7 mouse cellular contexts compared by ENCODE assay signal in the genomic region with DNA sequence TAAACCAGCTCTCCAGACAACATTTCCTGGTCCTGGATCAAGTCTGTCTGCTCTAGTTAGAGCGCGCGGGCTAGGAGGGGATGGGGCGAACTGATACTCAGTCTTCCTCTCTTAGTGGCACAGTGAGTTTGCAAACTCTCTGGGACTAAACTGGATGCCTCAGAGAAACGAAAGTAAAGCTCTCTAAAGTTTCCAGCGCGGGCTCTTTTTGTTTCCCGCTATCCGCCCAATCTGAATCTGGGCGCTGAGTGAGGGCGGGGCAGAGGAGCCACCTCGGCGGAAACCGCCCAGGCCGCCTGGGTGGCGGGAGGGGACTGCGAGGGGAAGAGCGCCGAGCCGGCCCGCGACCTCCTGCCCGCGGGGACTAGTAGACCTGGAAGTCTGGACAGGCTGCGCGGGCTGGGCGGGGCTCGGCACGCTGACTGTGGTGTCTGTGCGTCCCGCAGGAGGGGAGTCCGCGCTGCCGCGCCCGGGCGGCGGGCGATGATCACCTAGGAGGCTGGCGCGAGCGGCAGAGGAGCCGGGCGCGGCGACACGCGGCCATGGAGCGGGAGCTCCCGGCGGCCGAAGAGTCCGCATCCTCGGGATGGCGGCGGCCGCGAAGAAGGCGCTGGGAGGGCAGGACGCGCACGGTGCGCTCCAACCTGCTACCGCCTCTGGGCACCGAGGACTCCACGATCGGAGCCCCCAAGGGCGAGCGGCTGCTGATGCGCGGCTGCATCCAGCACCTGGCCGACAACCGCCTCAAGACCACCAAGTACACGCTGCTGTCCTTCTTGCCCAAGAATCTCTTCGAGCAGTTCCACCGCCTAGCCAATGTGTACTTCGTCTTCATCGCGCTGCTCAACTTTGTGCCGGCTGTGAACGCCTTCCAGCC. TPM values are rescaled to one million over a fixed set of nuclear protein-coding genes. Genes with fewer than 3 reads are reported as not detected.
DNase-seq lines count a peak whose midpoint lies in the region; ATAC-seq lines count a peak whose summit lies in the region.

No protein-coding gene starts in this region.

- no peaks in the 10 kb centered on the region; the same call in 1 of the 2 replicates for H3K4me1 ChIP-seq in intestine, embryonic 16.5 days (ENCODE audit: control insufficient read depth, insufficient read depth, low read length)
- no peaks in the 10 kb centered on the region for H3K4me1 ChIP-seq in liver, embryonic 12.5 days

- H3K27me3 ChIP-seq in intestine, embryonic 16.5 days (replicated peaks; ENCODE audit: control insufficient read depth, insufficient read depth, low read length): peaks cover 3% of the 10 kb centered on the region; the same call in 1 of the 2 replicates
- peaks cover 28% of the 10 kb centered on the region for H3K27me3 ChIP-seq in liver, embryonic 12.5 days (replicated peaks)

- peak overlapping the region; percentile 58 for H3K27ac ChIP-seq in intestine, embryonic 16.5 days (ENCODE audit: low read length)
- H3K27ac ChIP-seq in liver, embryonic 12.5 days: peak overlapping the region; percentile 14; the same call in 1 of the 2 replicates

- H3K36me3 ChIP-seq in intestine, embryonic 16.5 days (ENCODE audit: control insufficient read depth, insufficient read depth, low read length): no peaks in the 10 kb centered on the region
- no peaks in the 10 kb centered on the region for H3K36me3 ChIP-seq in liver, embryonic 12.5 days

- H3K4me3 ChIP-seq in intestine, embryonic 16.5 days (ENCODE audit: low read length): peak overlapping the region; percentile 71
- peak overlapping the region; percentile 60 for H3K4me3 ChIP-seq in liver, embryonic 12.5 days

- ATAC-seq in granulocyte monocyte progenitor cell, adult 5-6 weeks (replicated peaks; ENCODE audit: poor library complexity, severe bottlenecking): peak; percentile 93
- ATAC-seq in intestine, embryonic 16.5 days: peak; percentile 96
- peak; percentile 81 for ATAC-seq in liver, embryonic 12.5 days
- ATAC-seq in monocyte, adult 5-6 weeks (replicated peaks; ENCODE audit: insufficient number of reproducible peaks, low FRiP score, low TSS enrichment, poor library complexity, severe bottlenecking): peak; percentile 77

- H3K4me2 ChIP-seq in intestine, embryonic 16.5 days (ENCODE audit: low read depth, low read length): peak overlapping the region; percentile 94
- peak overlapping the region; percentile 73 for H3K4me2 ChIP-seq in liver, embryonic 12.5 days

- under 1% methylated on average over 74 of the region's 81 CpGs for WGBS in intestine, embryonic 16.5 days
- WGBS in liver, embryonic 12.5 days (ENCODE audit: insufficient replicate concordance): under 1% methylated on average over 74 of the region's 81 CpGs

- no peaks in the 10 kb centered on the region for H3K9me3 ChIP-seq in intestine, embryonic 16.5 days (ENCODE audit: control insufficient read depth, low read length)
- no peaks in the 10 kb centered on the region for H3K9me3 ChIP-seq in liver, embryonic 12.5 days (replicated peaks)

- peak; percentile 71 to 77 for DNase-seq in adrenal gland, adult 18-20 months (ENCODE audit: low spot score in 2 of 2)
- peak; percentile 85 for DNase-seq in embryo, embryonic 10.5 days (ENCODE audit: low spot score)
- peak; percentile 45 to 54 for DNase-seq in spleen, postnatal 36 days (ENCODE audit: low spot score in 2 of 2)

- H3K9ac ChIP-seq in intestine, embryonic 16.5 days (ENCODE audit: low read depth, low read length): peak overlapping the region; percentile 79
- peak overlapping the region; percentile 44 for H3K9ac ChIP-seq in liver, embryonic 12.5 days

RNA-seq across cellular contexts. Expression of a gene that starts 2.2 kb away (rescaled TPM):
- 10 to 100 TPM; 52.4 to 70.9 TPM for total RNA-seq in adrenal gland, adult 18-20 months (2021)
- 19.2 and 19.5 TPM in 2 replicates for total RNA-seq in granulocyte monocyte progenitor cell, adult 5-6 weeks (2014; fragmentation: Nextera tagmentation)
- 20.3 and 25.8 TPM in 2 replicates for total RNA-seq in granulocyte monocyte progenitor cell, adult 5-6 weeks (2017)
- 1.8 and 2.2 TPM in 2 replicates for polyA plus RNA-seq in intestine, embryonic 16.5 days (2015; fragmentation: Nextera tagmentation; extraction: Ambion mirVana)
- polyA plus RNA-seq in liver, embryonic 12.5 days (2016; fragmentation: Nextera tagmentation; extraction: Ambion mirVana): 1.8 and 2.0 TPM in 2 replicates
- total RNA-seq in monocyte, adult 5-6 weeks (2017): 5.0 to 11.1 TPM (median 5.7 TPM) in 3 replicates

Comparison
In these comparisons a context has a peak if more than half of its experiments do, and no peak if none do; other contexts are left out.
1. Peak in every context shown above with its lines: DNase-seq, ATAC-seq, H3K4me3 ChIP-seq and H3K27ac ChIP-seq.